Mouse (Mus musculus): ENCODE measurements around the gene Dusp2.
A peak's percentile ranks its signal among the peaks of the same experiment; 100 is the strongest.
"Not testable (repeated sequence)": the region's sequence is repeated elsewhere in the genome, so short reads cannot be mapped to it uniquely, and the experiment has no call there.

Dusp2 gene

GRCm38 (mm10) chr2:127335767-127336496 lies at the start of gene Dusp2:
Gene Dusp2, plus strand, starts transcription at chr2:127336159.
- peak; percentile 33 for DNase-seq (ENCODE audit: low spot score)

DNA sequence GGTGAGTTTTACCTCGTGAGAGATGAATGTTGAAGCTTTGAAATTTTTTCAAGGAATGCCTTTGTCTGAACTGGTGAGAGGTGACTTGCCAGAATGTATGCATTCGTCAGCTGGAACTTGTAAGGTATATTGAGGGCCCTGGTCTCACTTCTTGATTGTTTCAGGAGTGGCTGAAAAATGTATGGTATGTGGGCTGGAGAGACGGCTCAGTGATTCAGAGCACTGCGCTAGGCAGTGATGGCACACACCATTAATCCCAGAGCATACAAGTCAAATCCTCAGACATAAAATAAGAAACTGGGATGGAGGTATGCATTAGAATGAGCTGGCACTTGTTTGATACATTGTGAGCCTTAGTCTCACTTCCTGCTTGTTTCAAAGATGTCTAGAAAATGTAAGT lies 43.7 kb upstream of the Dusp2 start:
- no peak for DNase-seq (ENCODE audit: low spot score)

- DNase-seq (ENCODE audit: low spot score), result no peak
Measured at GRCm38 (mm10) chr2:127297001-127297805, 38.8 kb upstream of the Dusp2 start.

DNA sequence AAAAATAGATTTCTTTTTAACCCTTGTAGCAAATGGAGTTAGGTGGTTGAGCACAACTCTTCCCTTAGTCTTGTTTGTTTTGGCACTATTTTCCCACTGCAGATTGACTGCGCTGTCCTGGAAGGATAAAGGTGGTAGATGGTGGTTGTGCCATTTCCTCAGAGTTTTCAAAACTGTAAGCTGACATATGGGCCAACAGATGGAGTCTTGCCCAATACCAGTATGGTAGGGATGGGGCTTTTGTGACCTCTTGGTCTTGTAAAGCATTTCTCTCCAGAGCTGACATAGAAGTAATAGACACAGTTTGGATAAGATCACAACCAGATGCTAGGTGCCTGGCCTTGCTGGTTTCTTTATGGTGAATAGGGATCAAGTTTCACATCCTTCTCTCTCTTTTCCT lies 37.9 kb upstream of the Dusp2 start:
- no peak for DNase-seq (ENCODE audit: low spot score)

GRCm38 (mm10) chr2:127300701-127301100 lies 35.3 kb upstream of the Dusp2 start:
- DNase-seq (ENCODE audit: low spot score), result no peak

DNA sequence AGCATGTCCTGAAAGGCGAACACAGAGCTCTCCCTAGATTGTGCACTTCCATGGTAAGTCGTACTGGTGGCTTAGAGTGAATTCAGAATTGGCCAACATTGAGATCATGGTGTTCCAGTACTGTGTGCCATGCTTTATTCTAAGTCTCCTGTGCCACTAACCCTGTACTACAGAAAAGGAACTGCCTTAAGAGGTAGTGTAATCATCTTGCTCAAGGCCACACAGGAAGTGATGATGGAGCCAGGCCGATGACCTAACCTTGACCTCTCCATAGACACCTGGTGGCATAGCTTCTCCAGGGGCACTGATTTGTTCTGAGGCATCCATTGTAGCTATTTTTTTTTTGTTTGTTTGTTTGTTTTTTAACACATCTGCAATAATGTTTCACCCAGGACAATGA lies 34.1 kb upstream of the Dusp2 start:
- DNase-seq (ENCODE audit: low spot score), result no peak

DNA sequence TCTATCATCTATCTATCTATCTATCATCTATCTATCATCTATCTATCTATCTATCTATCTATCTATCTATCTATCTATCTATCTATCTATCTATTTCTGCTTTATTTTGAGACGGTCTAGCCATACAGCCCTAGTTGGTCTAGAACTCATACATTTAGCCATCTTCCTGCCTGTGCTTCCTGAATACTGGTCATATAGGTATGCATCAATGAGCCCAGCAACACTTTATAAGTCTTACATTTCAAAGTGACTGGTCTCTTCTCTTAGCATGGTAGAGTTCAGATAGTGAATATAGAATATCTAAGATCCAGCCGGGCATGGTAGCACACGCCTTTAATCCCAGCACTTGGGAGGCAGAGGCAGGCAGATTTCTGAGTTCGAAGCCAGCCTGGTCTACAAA lies 31.8 kb upstream of the Dusp2 start:
- not testable (repeated sequence) for DNase-seq (ENCODE audit: low spot score)

GRCm38 (mm10) chr2:127304609-127305210 lies 31.2 kb upstream of the Dusp2 start:
- no peak for DNase-seq (ENCODE audit: low spot score)

DNA sequence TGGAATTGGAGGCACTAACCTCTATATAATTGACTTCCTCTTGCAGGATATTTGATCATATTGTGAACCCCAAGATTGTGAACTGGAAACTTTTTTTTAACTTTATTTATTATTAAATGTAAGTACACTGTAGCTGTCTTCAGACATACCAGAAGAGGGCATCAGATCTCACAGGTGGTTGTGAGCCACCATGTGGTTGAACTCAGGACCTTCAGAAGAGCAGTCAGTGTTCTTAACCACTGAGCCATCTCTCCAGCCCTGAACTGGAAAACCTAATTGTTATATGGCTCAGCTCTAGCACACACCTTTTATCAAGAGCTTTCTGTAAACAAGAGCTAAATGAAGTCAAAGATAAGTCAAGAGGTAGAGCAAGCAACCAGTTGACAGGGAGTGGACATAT lies 29.8 kb upstream of the Dusp2 start:
- DNase-seq (ENCODE audit: low spot score), result no peak

- no peak for DNase-seq (ENCODE audit: low spot score)
Measured at GRCm38 (mm10) chr2:127307179-127307578, 28.8 kb upstream of the Dusp2 start.

- DNase-seq (ENCODE audit: low spot score), result no peak
Measured at GRCm38 (mm10) chr2:127308660-127309059, 27.3 kb upstream of the Dusp2 start.

DNA sequence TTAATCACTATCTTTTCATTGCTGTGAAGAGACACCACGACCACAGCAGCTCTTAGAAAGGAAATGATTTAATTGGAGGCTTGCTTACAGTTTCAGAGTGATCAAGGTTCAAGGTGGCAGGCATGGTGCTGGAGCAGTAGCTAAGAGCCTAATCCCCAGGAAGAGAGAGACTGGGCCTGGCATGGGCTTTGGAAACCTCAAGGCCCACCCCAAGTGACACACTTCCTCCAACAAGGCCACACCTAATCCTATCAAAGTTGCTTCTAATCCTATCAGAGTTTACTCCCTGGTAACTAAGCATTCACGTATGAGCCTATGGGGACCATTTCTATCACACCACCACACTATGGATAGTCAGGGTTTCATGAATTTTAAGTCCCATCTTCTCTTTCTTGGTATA lies 25.7 kb upstream of the Dusp2 start:
- DNase-seq (ENCODE audit: low spot score), result no peak

DNA sequence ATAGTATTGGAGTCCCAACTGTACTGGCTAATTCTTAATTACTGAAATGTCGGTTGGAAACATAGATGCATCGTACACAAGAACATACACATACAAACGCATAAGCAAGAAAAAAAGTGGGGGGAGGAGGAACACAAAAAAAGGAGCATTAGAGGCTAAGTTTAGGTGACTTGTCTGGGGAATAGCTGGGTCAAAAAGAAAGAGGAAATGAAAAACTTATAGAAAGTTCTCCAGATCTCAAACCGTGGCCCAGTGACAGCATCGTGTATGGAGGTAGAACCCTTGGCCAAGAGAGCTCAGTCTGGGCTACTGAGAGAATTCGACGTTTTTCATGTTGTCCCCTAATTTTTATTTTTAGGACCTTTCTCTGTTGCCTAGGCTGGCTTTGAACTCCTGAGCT lies 25.3 kb upstream of the Dusp2 start:
- no peak for DNase-seq (ENCODE audit: low spot score)

- no peak for DNase-seq (ENCODE audit: low spot score)
Measured at GRCm38 (mm10) chr2:127311193-127311592, 24.8 kb upstream of the Dusp2 start.

- DNase-seq (ENCODE audit: low spot score), result no peak
Measured at GRCm38 (mm10) chr2:127312801-127313200, 23.2 kb upstream of the Dusp2 start.

DNA sequence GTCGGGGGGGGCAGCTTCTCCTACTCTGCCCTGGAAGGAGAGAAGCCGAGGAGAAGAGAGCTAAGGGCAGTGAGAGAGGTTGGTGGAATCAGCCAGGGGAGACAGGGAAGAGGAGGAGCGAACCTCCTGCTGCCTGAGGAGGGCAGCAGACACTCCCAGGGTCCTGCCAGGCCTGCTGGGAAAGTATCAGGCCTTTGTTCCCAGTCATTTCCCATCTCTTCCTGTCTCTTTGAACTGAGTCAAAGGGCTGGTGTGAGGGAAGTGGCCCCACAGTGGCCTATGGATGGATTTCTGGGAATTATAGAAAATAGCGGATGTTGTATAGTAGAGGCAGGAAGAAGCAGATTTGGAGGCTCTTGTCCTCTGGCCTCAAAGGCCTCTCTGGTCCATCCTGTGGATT lies 22.1 kb upstream of the Dusp2 start:
- DNase-seq (ENCODE audit: low spot score), result no peak

DNA sequence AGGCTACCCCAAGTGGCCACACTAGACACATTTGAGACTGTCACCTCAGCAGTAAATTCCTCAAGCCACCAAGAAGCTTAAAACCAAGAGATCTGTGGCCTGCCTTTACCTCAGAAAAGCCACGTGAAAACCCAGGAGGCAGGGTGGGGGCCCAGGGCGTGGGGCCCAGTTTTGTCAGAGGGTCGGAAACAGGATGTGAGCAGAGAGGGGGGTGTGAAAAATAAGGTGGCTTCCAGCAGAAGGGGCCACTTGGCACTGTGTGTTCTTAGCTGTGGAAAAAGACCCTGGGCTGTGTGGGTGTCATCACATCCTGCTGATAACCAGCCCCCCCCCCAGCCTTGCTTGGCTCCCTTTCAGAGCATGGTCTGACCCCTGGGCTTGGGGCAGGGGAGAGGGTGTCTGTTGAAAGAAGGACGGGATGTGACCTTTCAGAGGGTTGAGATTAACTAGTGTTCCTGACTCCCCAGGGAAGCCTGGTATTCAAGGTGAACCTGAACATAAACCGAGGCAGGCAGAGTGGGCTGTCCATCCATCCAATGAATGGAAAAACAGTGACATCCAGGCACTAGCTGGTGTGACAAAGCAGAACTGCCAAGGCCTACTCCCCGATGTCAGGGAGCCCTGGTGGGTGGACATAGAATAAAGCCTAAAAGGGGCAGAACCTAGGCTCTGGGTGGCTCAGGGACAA lies 21.3 kb upstream of the Dusp2 start:
- DNase-seq (ENCODE audit: low spot score), result no peak

- DNase-seq (ENCODE audit: low spot score), result no peak
Measured at GRCm38 (mm10) chr2:127315155-127315470, 20.8 kb upstream of the Dusp2 start.

DNA sequence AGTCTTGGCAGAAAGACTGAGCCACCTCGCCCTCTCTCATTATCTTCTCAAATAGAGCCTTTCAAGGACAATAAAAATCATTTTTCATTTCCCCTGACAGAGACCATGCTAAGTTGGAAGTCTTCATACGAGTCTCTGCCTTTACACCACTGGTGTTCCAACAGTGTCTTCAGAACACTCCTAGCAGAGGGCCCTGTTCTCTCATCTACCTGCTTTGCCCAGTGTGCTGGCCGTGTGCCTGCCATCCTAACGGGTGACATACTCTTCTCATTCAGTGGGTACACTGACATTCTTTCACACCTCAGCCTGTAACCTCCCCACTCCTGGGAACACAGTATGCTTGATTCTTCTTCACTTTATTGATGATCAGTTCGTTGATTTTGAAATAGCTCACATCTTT lies 19.5 kb upstream of the Dusp2 start:
- DNase-seq (ENCODE audit: low spot score), result no peak

DNA sequence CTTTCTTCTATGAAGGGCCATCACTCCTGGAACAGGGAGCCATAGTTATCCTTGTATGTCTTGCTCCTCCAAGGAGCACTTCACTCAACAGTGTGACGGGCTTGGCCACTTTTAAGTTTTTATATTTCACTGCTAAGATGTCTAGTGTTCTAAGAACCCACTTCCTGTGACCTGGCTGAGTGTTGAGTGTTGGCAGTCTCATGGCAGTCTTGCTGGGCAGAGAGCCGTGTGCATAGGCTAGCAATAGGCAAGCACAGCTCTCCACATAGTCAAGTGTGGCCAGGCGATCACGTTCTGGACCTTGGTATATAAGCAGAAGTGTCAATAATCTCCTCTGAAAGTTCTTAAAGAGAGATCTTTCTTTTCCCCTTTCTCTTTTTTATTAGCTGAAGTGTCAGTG lies 17.8 kb upstream of the Dusp2 start:
- no peak for DNase-seq (ENCODE audit: low spot score)

GRCm38 (mm10) chr2:127319071-127319470 lies 16.9 kb upstream of the Dusp2 start:
- DNase-seq (ENCODE audit: low spot score), result no peak

DNA sequence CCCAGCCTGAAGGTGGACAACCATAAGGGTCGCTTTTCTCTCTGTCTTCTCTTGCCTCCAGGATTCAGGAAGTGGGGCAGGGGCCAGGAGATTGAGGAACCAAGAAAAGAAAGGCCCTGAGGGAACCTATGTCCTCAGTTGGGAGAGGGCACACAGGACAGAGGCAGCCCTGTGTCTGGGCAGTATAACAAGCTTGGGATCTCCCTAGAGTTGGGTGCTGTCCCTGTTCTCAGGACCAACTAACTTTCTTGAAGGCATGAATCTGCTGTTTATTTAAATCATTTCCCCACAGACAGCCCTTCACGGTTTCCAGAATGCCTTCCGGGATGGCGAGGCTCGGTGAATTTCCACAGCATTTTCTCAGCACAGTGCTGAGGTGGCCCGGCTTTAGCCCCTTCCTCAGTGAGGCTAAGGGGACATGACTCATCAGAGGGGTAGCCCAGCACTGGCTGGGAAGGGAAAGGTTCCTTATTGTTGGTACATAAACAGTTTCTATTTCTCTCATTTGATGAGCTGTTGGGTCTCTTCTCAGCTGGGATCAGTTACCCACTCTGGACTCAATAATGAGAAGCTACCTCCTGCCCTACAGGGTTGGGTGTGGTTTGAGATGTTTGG lies 13.2 kb upstream of the Dusp2 start:
- no peak for DNase-seq (ENCODE audit: low spot score)
